31 mouse cellular contexts compared by ENCODE assay signal in the genomic region with DNA sequence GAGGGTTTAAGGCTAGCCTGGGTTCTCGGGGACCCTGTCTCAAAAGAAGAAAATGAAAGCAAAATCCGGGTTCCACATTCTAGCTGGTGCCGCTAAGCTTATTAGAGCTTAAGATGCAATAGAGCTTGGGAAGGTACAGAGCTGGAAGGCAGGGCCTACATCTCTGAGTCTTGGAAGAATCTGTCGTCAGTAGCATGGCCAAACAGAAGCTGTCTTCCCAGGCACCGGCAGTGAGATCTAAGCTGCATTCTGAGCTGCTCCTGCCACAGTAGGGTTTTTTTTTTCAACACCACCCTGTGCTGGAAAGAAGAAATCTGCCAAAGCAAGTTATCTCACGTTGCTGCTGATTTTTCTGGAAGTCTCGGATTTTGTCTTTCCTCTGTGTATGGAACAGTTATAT.
A peak's percentile ranks its signal among the peaks of the same experiment; 100 is the strongest.
DNase-seq lines count a peak whose midpoint lies in the region; ATAC-seq and TF ChIP-seq lines count a peak whose summit lies in the region.
"Had no signal": no experiment of that assay in that cellular context is flagged by ENCODE, and none has a peak within 500 bp of the region (broad histone marks: within the 10 kb centered on the region; RNA-seq: fewer than 3 reads in every experiment).

No protein-coding gene starts in this region.

- intact Hi-C loops in gastrocnemius, adult 2 months (cut with DNase I) = no loop called here
- intact Hi-C loops in gastrocnemius, postnatal 36 days (cut with DNase I) = no loop called here

- H3K4me1 ChIP-seq in forebrain, embryonic 15.5 days = peaks cover 2% of the 10 kb centered on the region; the same call in 1 of the 2 replicates
- no peaks in the 10 kb centered on the region for H3K4me1 ChIP-seq in forebrain, embryonic 11.5 days (replicated peaks; ENCODE audit: control insufficient read depth, insufficient read depth, low read length)
- H3K4me1 ChIP-seq: embryonic facial prominence, embryonic 10.5 days had no signal

- no peak overlapping the region for H3K9ac ChIP-seq in forebrain, embryonic 15.5 days (replicated peaks)
- no peak overlapping the region for H3K9ac ChIP-seq in forebrain, embryonic 11.5 days (ENCODE audit: low read length)
- H3K9ac ChIP-seq: embryonic facial prominence, embryonic 13.5 days; heart, embryonic 15.5 days; hindbrain, embryonic 13.5 days; intestine, embryonic 15.5 days had no signal

- 81% methylated on average over 7 of the region's 7 CpGs for WGBS in forebrain, embryonic 15.5 days
- WGBS in forebrain, embryonic 11.5 days = 80% methylated on average over 7 of the region's 7 CpGs

- no peak for ATAC-seq in forebrain, embryonic 15.5 days (replicated peaks)
- no peak for ATAC-seq in forebrain, embryonic 11.5 days (replicated peaks; ENCODE audit: low FRiP score)
- ATAC-seq: hindbrain, embryonic 16.5 days; intestine, embryonic 15.5 days; Patski had no signal

- H3K27me3 ChIP-seq in forebrain, embryonic 15.5 days = no peaks in the 10 kb centered on the region
- H3K27me3 ChIP-seq in forebrain, embryonic 11.5 days (ENCODE audit: control insufficient read depth, insufficient read depth, low read length) = no peaks in the 10 kb centered on the region
- H3K27me3 ChIP-seq: CH12.LX; embryonic facial prominence, embryonic 13.5 days; heart, embryonic 15.5 days; hindbrain, embryonic 13.5 days; intestine, embryonic 15.5 days; Patski had no signal

- H3K36me3 ChIP-seq in forebrain, embryonic 15.5 days = no peaks in the 10 kb centered on the region
- no peaks in the 10 kb centered on the region for H3K36me3 ChIP-seq in forebrain, embryonic 11.5 days (ENCODE audit: control insufficient read depth, insufficient read depth, low read length)
- H3K36me3 ChIP-seq: embryonic facial prominence, embryonic 10.5 days; embryonic facial prominence, embryonic 13.5 days; heart, embryonic 15.5 days; hindbrain, embryonic 10.5 days; hindbrain, embryonic 13.5 days; intestine, embryonic 15.5 days had no signal

- no peak overlapping the region for H3K4me2 ChIP-seq in forebrain, embryonic 15.5 days (replicated peaks)
- no peak overlapping the region for H3K4me2 ChIP-seq in forebrain, embryonic 11.5 days (ENCODE audit: low read depth, low read length, severe bottlenecking)
- H3K4me2 ChIP-seq: embryonic facial prominence, embryonic 13.5 days; heart, embryonic 11.5 days; heart, embryonic 15.5 days; hindbrain, embryonic 13.5 days; intestine, embryonic 15.5 days had no signal

- no peaks in the 10 kb centered on the region for H3K9me3 ChIP-seq in forebrain, embryonic 15.5 days
- H3K9me3 ChIP-seq in forebrain, embryonic 11.5 days (ENCODE audit: control insufficient read depth, low read length) = no peaks in the 10 kb centered on the region
- H3K9me3 ChIP-seq: embryonic facial prominence, embryonic 10.5 days; embryonic facial prominence, embryonic 13.5 days; G1E; heart, embryonic 15.5 days; hindbrain, embryonic 10.5 days; hindbrain, embryonic 13.5 days; intestine, embryonic 15.5 days had no signal

- H3K27ac ChIP-seq in forebrain, embryonic 15.5 days (replicated peaks) = peak overlapping the region; percentile 21; the same call in 1 of the 2 replicates
- no peak overlapping the region for H3K27ac ChIP-seq in forebrain, embryonic 11.5 days (ENCODE audit: low read depth, low read length)
- peak overlapping the region; percentile 53 for H3K27ac ChIP-seq in gastrocnemius, adult 2 months
- H3K27ac ChIP-seq: embryonic facial prominence, embryonic 10.5 days; embryonic facial prominence, embryonic 13.5 days; heart, embryonic 15.5 days; hindbrain, embryonic 13.5 days; intestine, embryonic 15.5 days had no signal

- TF ChIP-seq CTCF in gastrocnemius, adult 2 months (IDR thresholded peaks at IDR 0.05) = no peak

- no peak for DNase-seq in forebrain, embryonic 11.5 days (ENCODE audit: low spot score)
- DNase-seq in gastrocnemius, adult 2 months = no peak
- no peak for DNase-seq in gastrocnemius, postnatal 36 days
- peak; percentile 28 for DNase-seq in retina, postnatal 1 day
- DNase-seq in retina, embryonic 14.5 days (ENCODE audit: low spot score) = no peak
- no peak for DNase-seq in urinary bladder, adult 18-20 months (ENCODE audit: low spot score in 2 of 2)
- DNase-seq: adrenal gland, postnatal 10 days; adrenal gland, postnatal 36 days; B cell, adult 2 months; cerebellum, adult 11 months; cerebellum, adult 2 months; cerebellum, postnatal 10 days; cerebellum, postnatal 36 days; embryo, embryonic 11 days; gastrocnemius, postnatal 25 days; heart, postnatal 10 days; heart, postnatal 36 days; kidney, adult 11 months had no signal

- H3K4me3 ChIP-seq in forebrain, embryonic 15.5 days = no peak overlapping the region
- H3K4me3 ChIP-seq in forebrain, embryonic 11.5 days (ENCODE audit: low read depth, low read length) = no peak overlapping the region
- H3K4me3 ChIP-seq in gastrocnemius, adult 2 months = no peak overlapping the region
- H3K4me3 ChIP-seq: embryonic facial prominence, embryonic 10.5 days; embryonic facial prominence, embryonic 13.5 days; erythroblast, embryonic 14.5 days; heart, embryonic 15.5 days; hindbrain, embryonic 10.5 days; hindbrain, embryonic 13.5 days; intestine, embryonic 15.5 days had no signal
